Mouse (Mus musculus) T-helper 17 cell (primary cell): ENCODE data around the gene Ccdc171.
"Not testable (repeated sequence)": the region's sequence is repeated elsewhere in the genome, so short reads cannot be mapped to it uniquely, and the experiment has no call there.

Experiments used
- in situ Hi-C, 2 experiments: fragments of 300-600 bp; cut with MboI, MseI; formaldehyde crosslinking; loops; 1 replicate in 1 of 2; 2 replicates in 1 of 2; pipeline ENCODE4 v1.15.1; 2025; ENCODE audit warnings: high pct_unique_total_duplicates in 2 of 2

The Ccdc171 gene

GRCm38 (mm10) chr4:83525690-83526055, 328 bp downstream of the Ccdc171 start:
- in situ Hi-C loops: loop anchor here in 1 of 2 experiments (10.0 kb wide), 1 partner anchor 49 kb away; no protein-coding TSS in a partner anchor

- in situ Hi-C loops: loop anchor here in 1 of 2 experiments (10.0 kb wide), 1 partner anchor 48 kb away; no protein-coding TSS in a partner anchor
These were observed 1.1 kb downstream of the Ccdc171 start for GRCm38 (mm10) chr4:83526270-83526987.

GRCm38 (mm10) chr4:83526988-83527334, 1.6 kb downstream of the Ccdc171 start:
- in situ Hi-C loops: loop anchor here in 1 of 2 experiments (10.0 kb wide), 1 partner anchor 48 kb away; no protein-coding TSS in a partner anchor

GRCm38 (mm10) chr4:83527921-83528320, 2.6 kb downstream of the Ccdc171 start:
- in situ Hi-C loops: loop anchor here in 1 of 2 experiments (10.0 kb wide), 1 partner anchor 47 kb away; no protein-coding TSS in a partner anchor

GRCm38 (mm10) chr4:83530060-83530459, 4.7 kb downstream of the Ccdc171 start:
- in situ Hi-C loops: loop anchor here in 1 of 2 experiments (5.0 kb wide), 1 partner anchor 37 kb away; no protein-coding TSS in a partner anchor

- in situ Hi-C loops: loop anchor here in 1 of 2 experiments (5.0 kb wide), 1 partner anchor 34 kb away; no protein-coding TSS in a partner anchor
These were observed 8.0 kb downstream of the Ccdc171 start for GRCm38 (mm10) chr4:83533168-83533911.

- in situ Hi-C loops: loop anchor here in 1 of 2 experiments (5.0 kb wide), 1 partner anchor 33 kb away; no protein-coding TSS in a partner anchor
These were observed 8.7 kb downstream of the Ccdc171 start for GRCm38 (mm10) chr4:83534024-83534423.

GRCm38 (mm10) chr4:83549501-83549900, 24.2 kb downstream of the Ccdc171 start:
- in situ Hi-C loops: no loop called here

- in situ Hi-C loops: loop anchor here in 1 of 2 experiments (5.0 kb wide), 1 partner anchor 35 kb away; no protein-coding TSS in a partner anchor
These were observed 42.1 kb downstream of the Ccdc171 start for GRCm38 (mm10) chr4:83567190-83568113.

GRCm38 (mm10) chr4:83568145-83568544, 42.8 kb downstream of the Ccdc171 start:
- in situ Hi-C loops: loop anchor here in 1 of 2 experiments (5.0 kb wide), 1 partner anchor 36 kb away; no protein-coding TSS in a partner anchor

GRCm38 (mm10) chr4:83570569-83570968, 45.2 kb downstream of the Ccdc171 start:
- in situ Hi-C loops: loop anchor here in 1 of 2 experiments (10.0 kb wide), 1 partner anchor 46 kb away; the partner anchor contains the start of gene Ccdc171

- in situ Hi-C loops: loop anchor here in 1 of 2 experiments (10.0 kb wide), 1 partner anchor 46 kb away; the partner anchor contains the start of gene Ccdc171
These were observed 45.7 kb downstream of the Ccdc171 start for GRCm38 (mm10) chr4:83571033-83571432.

- in situ Hi-C loops: loop anchor here in 1 of 2 experiments (10.0 kb wide), 1 partner anchor 48 kb away; the partner anchor contains the start of gene Ccdc171
These were observed 47.2 kb downstream of the Ccdc171 start for GRCm38 (mm10) chr4:83572521-83572920.

GRCm38 (mm10) chr4:83576315-83576714, 51.0 kb downstream of the Ccdc171 start:
- in situ Hi-C loops: loop anchor here in 1 of 2 experiments (10.0 kb wide), 1 partner anchor 52 kb away; the partner anchor contains the start of gene Ccdc171

- in situ Hi-C loops: no loop called here
These were observed 54.8 kb downstream of the Ccdc171 start for GRCm38 (mm10) chr4:83580157-83580556.

- in situ Hi-C loops: no loop called here
These were observed 62.2 kb downstream of the Ccdc171 start for GRCm38 (mm10) chr4:83587563-83587962.

GRCm38 (mm10) chr4:83596486-83596885, 71.1 kb downstream of the Ccdc171 start:
- in situ Hi-C loops: no loop called here

- in situ Hi-C loops: no loop called here
These were observed 85.8 kb downstream of the Ccdc171 start for GRCm38 (mm10) chr4:83611111-83611510.

- in situ Hi-C loops: not testable (repeated sequence)
These were observed 97.8 kb downstream of the Ccdc171 start for GRCm38 (mm10) chr4:83623021-83623711.

GRCm38 (mm10) chr4:83623732-83624131, 98.4 kb downstream of the Ccdc171 start:
- in situ Hi-C loops: no loop called here
